Mouse (Mus musculus): Measurements from ENCODE around the gene Ccdc86. TPM values are rescaled to one million over a fixed set of nuclear protein-coding genes. Genes with fewer than 3 reads are reported as not detected.

The Ccdc86 gene
- polyA plus RNA-seq, 2 experiments from 2014 or later, result 8.8 to 11.7 TPM

- peak; percentile 31 for ATAC-seq
Observed at GRCm38 (mm10) chr19:10948416-10948815, 650 bp downstream of the Ccdc86 start.

GRCm38 (mm10) chr19:10947219-10947618, 1.8 kb downstream of the Ccdc86 start:
- ATAC-seq, result no peak

GRCm38 (mm10) chr19:10946506-10946905, 2.6 kb downstream of the Ccdc86 start:
- no peak for ATAC-seq

- ATAC-seq, result no peak
Observed at GRCm38 (mm10) chr19:10943955-10944354, 5.1 kb downstream of the Ccdc86 start.

- ATAC-seq, result no peak
Observed at GRCm38 (mm10) chr19:10940801-10941457, 8.1 kb downstream of the Ccdc86 start.

GRCm38 (mm10) chr19:10940097-10940800, 8.8 kb downstream of the Ccdc86 start:
- ATAC-seq, result peak; percentile 61

- ATAC-seq, result no peak
Observed at GRCm38 (mm10) chr19:10938771-10939170, 10.3 kb downstream of the Ccdc86 start.

GRCm38 (mm10) chr19:10937110-10937563, 11.9 kb downstream of the Ccdc86 start, which contains the start of gene Ptgdr2:
Gene Ptgdr2 (plus strand): TSS chr19:10937160.
- ATAC-seq, result no peak

- no peak for ATAC-seq
Observed at GRCm38 (mm10) chr19:10936077-10936476, 13.0 kb downstream of the Ccdc86 start.

GRCm38 (mm10) chr19:10935029-10935428, 14.0 kb downstream of the Ccdc86 start:
- ATAC-seq, result no peak

- ATAC-seq, result no peak
Observed at GRCm38 (mm10) chr19:10930641-10931040, 18.4 kb downstream of the Ccdc86 start.

GRCm38 (mm10) chr19:10926666-10927065, 22.4 kb downstream of the Ccdc86 start:
- no peak for ATAC-seq

- ATAC-seq, result no peak
Observed at GRCm38 (mm10) chr19:10926123-10926621, 22.9 kb downstream of the Ccdc86 start.

GRCm38 (mm10) chr19:10924220-10924619, 24.8 kb downstream of the Ccdc86 start:
- ATAC-seq, result no peak

GRCm38 (mm10) chr19:10921058-10921457, 28.0 kb downstream of the Ccdc86 start:
- ATAC-seq, result no peak

GRCm38 (mm10) chr19:10920532-10920931, 28.5 kb downstream of the Ccdc86 start, which contains the start of gene Zp1:
Gene Zp1 (minus strand): TSS chr19:10920632.
- ATAC-seq, result no peak

- ATAC-seq, result no peak
Observed at GRCm38 (mm10) chr19:10918321-10918991, 30.6 kb downstream of the Ccdc86 start.

- ATAC-seq, result no peak
Observed at GRCm38 (mm10) chr19:10916506-10916905, 32.6 kb downstream of the Ccdc86 start.

GRCm38 (mm10) chr19:10914870-10915269, 34.2 kb downstream of the Ccdc86 start:
- no peak for ATAC-seq

GRCm38 (mm10) chr19:10914291-10914690, 34.8 kb downstream of the Ccdc86 start:
- ATAC-seq, result no peak

GRCm38 (mm10) chr19:10909087-10909721, 39.9 kb downstream of the Ccdc86 start:
- ATAC-seq, result no peak

- no peak for ATAC-seq
Observed at GRCm38 (mm10) chr19:10907891-10908290, 41.2 kb downstream of the Ccdc86 start.

GRCm38 (mm10) chr19:10905728-10906000, 43.4 kb downstream of the Ccdc86 start:
- no peak for ATAC-seq
